Mouse (Mus musculus) urinary bladder, adult 18-20 months (tissue): ENCODE measurements around the gene Cadps2.
A peak's percentile ranks its signal among the peaks of the same experiment; 100 is the strongest.

Source experiments
- DNase-seq, 2 experiments: peaks; one replicate each; pipeline ENCODE4 v3.0.0; 2022; ENCODE audit warnings: low spot score in 2 of 2, mixed read lengths in 2 of 2

Cadps2 gene

GRCm38 (mm10) chr6:23567651-23568050 is 271.6 kb downstream of the Cadps2 start:
- no peak for DNase-seq

GRCm38 (mm10) chr6:23549874-23550273 is 289.3 kb downstream of the Cadps2 start:
- DNase-seq: no peak

GRCm38 (mm10) chr6:23523710-23524109 is 315.5 kb downstream of the Cadps2 start:
- DNase-seq: no peak

GRCm38 (mm10) chr6:23522556-23522955 is 316.7 kb downstream of the Cadps2 start:
- no peak for DNase-seq

GRCm38 (mm10) chr6:23498611-23499010 is 340.6 kb downstream of the Cadps2 start:
- no peak for DNase-seq

- no peak for DNase-seq
Observed at GRCm38 (mm10) chr6:23491804-23492203, 347.4 kb downstream of the Cadps2 start.

GRCm38 (mm10) chr6:23490431-23490830 is 348.8 kb downstream of the Cadps2 start:
- DNase-seq: no peak

- no peak for DNase-seq
Observed at GRCm38 (mm10) chr6:23489046-23489445, 350.2 kb downstream of the Cadps2 start.

GRCm38 (mm10) chr6:23472686-23473085 is 366.5 kb downstream of the Cadps2 start:
- no peak for DNase-seq

GRCm38 (mm10) chr6:23471830-23472229 is 367.4 kb downstream of the Cadps2 start:
- no peak for DNase-seq

GRCm38 (mm10) chr6:23467885-23468284 is 371.3 kb downstream of the Cadps2 start:
- DNase-seq: no peak

GRCm38 (mm10) chr6:23462600-23463280 is 376.5 kb downstream of the Cadps2 start:
- DNase-seq: no peak

- DNase-seq: peak; percentile 2 to 26
Observed at GRCm38 (mm10) chr6:23457748-23458147, 381.5 kb downstream of the Cadps2 start.

- no peak for DNase-seq
Observed at GRCm38 (mm10) chr6:23453907-23454306, 385.3 kb downstream of the Cadps2 start.

- no peak for DNase-seq
Observed at GRCm38 (mm10) chr6:23439897-23440296, 399.3 kb downstream of the Cadps2 start.

GRCm38 (mm10) chr6:23410256-23411049 is 428.8 kb downstream of the Cadps2 start:
- no peak for DNase-seq

GRCm38 (mm10) chr6:23394131-23394530 is 445.1 kb downstream of the Cadps2 start:
- no peak for DNase-seq

GRCm38 (mm10) chr6:23392711-23393110 is 446.5 kb downstream of the Cadps2 start:
- DNase-seq: no peak

GRCm38 (mm10) chr6:23386711-23387110 is 452.5 kb downstream of the Cadps2 start:
- no peak for DNase-seq

GRCm38 (mm10) chr6:23383004-23383347 is 456.2 kb downstream of the Cadps2 start:
- DNase-seq: no peak

- DNase-seq: no peak
Observed at GRCm38 (mm10) chr6:23382283-23383003, 456.8 kb downstream of the Cadps2 start.

- no peak for DNase-seq
Observed at GRCm38 (mm10) chr6:23376327-23376726, 462.9 kb downstream of the Cadps2 start.
